Mouse (Mus musculus) lung, postnatal 0 days (tissue): ENCODE results near the gene Lrrc57.

Experiments
- CTCF ChIP-seq: IDR thresholded peaks from 2 replicates; pipeline ENCODE4 v1.5.1; 2016; ENCODE audit warnings: antibody characterized with exemption, mild to moderate bottlenecking
- EP300 ChIP-seq: IDR thresholded peaks from 2 replicates; pipeline ENCODE4 v1.6.1; 2016; ENCODE audit warnings: antibody characterized with exemption, mild to moderate bottlenecking, control low read depth

GRCm38 (mm10) chr2:120608830-120609723, at the start of gene Lrrc57, which contains the start of gene Haus2:
- peak; percentile 45 for TF ChIP-seq CTCF
- TF ChIP-seq EP300, result no peak
